Mouse (Mus musculus): ENCODE measurements at regions not wholly inside any gene's neighbourhood (a gene's known extent, or its start where the extent isn't known, plus 50 kb on each side); places are given as distances from the start of the nearest gene placed in this dataset.

GRCm38 (mm10) chr16:72069581-72069980 is 238.5 kb upstream of the Robo1 start:
- TF ChIP-seq CTCF (IDR thresholded peaks at IDR 0.05), result no peak
- TF ChIP-seq EP300 (IDR thresholded peaks at IDR 0.05), result no peak

Measured in lung, postnatal 0 days (tissue).